Mouse (Mus musculus): ENCODE measurements around the gene Tcap. TPM values are rescaled to one million over a fixed set of nuclear protein-coding genes. Genes with fewer than 3 reads are reported as not detected.

Tcap gene
- polyA plus RNA-seq, 1 experiment: not detected

DNA sequence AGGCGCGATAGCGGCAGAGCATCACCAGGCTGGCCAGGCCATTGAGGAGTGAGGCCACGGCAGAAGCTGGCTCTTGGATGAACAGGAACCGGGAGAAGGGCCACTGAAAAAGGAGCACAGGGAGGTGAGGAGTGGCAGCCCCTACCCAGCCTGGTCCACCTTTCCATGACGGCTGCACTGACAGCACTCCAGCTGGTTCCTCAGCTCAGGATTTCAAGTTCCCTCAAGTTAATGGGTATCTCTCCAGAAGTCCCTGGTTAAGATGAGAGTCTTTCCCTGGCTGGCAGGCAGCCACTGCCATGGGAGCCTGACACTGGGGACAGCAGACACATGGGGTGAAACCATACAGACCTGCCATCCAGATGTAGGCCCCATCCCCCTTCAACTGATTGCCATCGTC lies 14.3 kb downstream of the Tcap start:
- no peaks in the 10 kb centered on the region for H3K36me3 ChIP-seq (ENCODE audit: control insufficient read depth, insufficient read depth, low read length, poor library complexity, severe bottlenecking)
- no peaks in the 10 kb centered on the region for H3K4me1 ChIP-seq (ENCODE audit: control insufficient read depth, insufficient read depth, low read length)
- H3K9me3 ChIP-seq (replicated peaks; ENCODE audit: control insufficient read depth, insufficient read depth, low read length, poor library complexity, severe bottlenecking): no peaks in the 10 kb centered on the region
- TF ChIP-seq POLR2A (IDR thresholded peaks at IDR 0.05; ENCODE audit: insufficient read depth, low read length): no peak
- TF ChIP-seq EP300 (IDR thresholded peaks at IDR 0.05; ENCODE audit: insufficient read depth, low read depth, low read length): no peak
- no peak for TF ChIP-seq CTCF (IDR thresholded peaks at IDR 0.05; ENCODE audit: low read depth, low read length)
- no peak overlapping the region for H3K9ac ChIP-seq (ENCODE audit: low read depth, poor library complexity, severe bottlenecking)
- H3K27me3 ChIP-seq (ENCODE audit: control insufficient read depth, insufficient read depth, low read length, poor library complexity, severe bottlenecking): no peaks in the 10 kb centered on the region
- no peak overlapping the region for H3K4me3 ChIP-seq (ENCODE audit: low read depth, low read length)
- no peak overlapping the region for H3K27ac ChIP-seq (ENCODE audit: insufficient read depth, low read length)

DNA sequence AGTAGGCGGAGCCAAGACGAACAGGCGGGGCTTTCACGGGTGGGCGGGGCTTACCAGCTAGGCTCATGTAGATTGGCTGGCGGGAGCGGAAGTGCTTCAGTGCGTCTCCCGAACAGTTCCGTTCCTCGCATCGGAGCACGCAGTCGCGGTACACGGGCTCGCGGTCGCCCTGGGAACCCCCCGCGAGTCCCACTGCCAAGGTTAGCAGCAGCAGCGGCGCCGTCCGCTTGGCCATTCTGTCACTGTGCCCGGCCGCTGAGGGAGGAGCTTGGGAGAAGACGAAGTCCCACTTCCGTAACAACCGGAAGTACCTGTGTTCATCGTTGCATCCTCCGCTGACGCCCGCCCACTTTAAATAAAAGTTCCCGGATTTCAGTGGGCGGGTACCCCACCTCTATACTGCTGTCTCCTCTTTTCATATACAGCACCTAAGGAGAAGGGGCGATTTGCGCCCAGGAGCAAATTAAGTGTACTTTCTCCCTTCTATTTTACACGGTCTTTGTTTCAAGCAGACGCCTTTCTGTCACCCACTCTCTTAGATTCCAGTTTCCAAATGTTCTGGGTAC lies 16.6 kb downstream of the Tcap start, which contains the start of gene Pgap3:
Gene Pgap3 (minus strand): TSS at position 330 of the 566 bp plus-strand sequence.
- Histone ChIP-seq H3K4me3 (ENCODE audit: low read depth, low read length) (peak within 1 kb of the TSS; percentile 68), H3K4me1 (ENCODE audit: control insufficient read depth, insufficient read depth, low read length) (no peaks in the 10 kb centered on the region), H3K36me3 (ENCODE audit: control insufficient read depth, insufficient read depth, low read length, poor library complexity, severe bottlenecking) (no peaks in the 10 kb centered on the region), H3K9me3 (replicated peaks; ENCODE audit: control insufficient read depth, insufficient read depth, low read length, poor library complexity, severe bottlenecking) (no peaks in the 10 kb centered on the region), H3K27me3 (ENCODE audit: control insufficient read depth, insufficient read depth, low read length, poor library complexity, severe bottlenecking) (no peaks in the 10 kb centered on the region), H3K27ac (ENCODE audit: insufficient read depth, low read length) (peak within 1 kb of the TSS; percentile 59), H3K9ac (ENCODE audit: low read depth, poor library complexity, severe bottlenecking) (peak within 1 kb of the TSS; percentile 64)
- TF ChIP-seq POLR2A (IDR thresholded peaks at IDR 0.05; ENCODE audit: insufficient read depth, low read length): no peak
- TF ChIP-seq CTCF (IDR thresholded peaks at IDR 0.05; ENCODE audit: low read depth, low read length): no peak
- no peak for TF ChIP-seq EP300 (IDR thresholded peaks at IDR 0.05; ENCODE audit: insufficient read depth, low read depth, low read length)

DNA sequence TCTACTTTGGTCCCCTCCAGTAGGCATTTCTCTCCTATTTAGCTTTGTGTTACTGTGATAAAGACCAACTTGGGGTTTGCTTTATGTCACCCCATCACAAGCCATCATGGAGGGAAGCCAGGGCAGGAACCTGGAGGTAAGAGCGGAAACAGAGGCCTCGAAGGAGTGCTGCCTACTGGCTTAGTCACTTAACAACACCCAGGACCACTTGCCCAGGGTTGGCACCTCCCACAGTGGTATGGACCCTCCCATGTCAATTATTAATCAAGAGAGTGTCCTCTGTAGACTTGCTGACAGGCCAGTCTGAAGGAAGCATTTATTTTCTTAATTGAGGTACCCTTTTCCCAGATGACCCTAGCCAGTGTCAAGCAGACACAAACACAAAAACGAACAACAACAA lies 17.2 kb downstream of the Tcap start:
- TF ChIP-seq EP300 (IDR thresholded peaks at IDR 0.05; ENCODE audit: insufficient read depth, low read depth, low read length): no peak
- TF ChIP-seq CTCF (IDR thresholded peaks at IDR 0.05; ENCODE audit: low read depth, low read length): no peak
- TF ChIP-seq POLR2A (IDR thresholded peaks at IDR 0.05; ENCODE audit: insufficient read depth, low read length): no peak
- H3K9me3 ChIP-seq (replicated peaks; ENCODE audit: control insufficient read depth, insufficient read depth, low read length, poor library complexity, severe bottlenecking): no peaks in the 10 kb centered on the region
- no peaks in the 10 kb centered on the region for H3K27me3 ChIP-seq (ENCODE audit: control insufficient read depth, insufficient read depth, low read length, poor library complexity, severe bottlenecking)
- no peaks in the 10 kb centered on the region for H3K36me3 ChIP-seq (ENCODE audit: control insufficient read depth, insufficient read depth, low read length, poor library complexity, severe bottlenecking)
- no peak overlapping the region; the same call in 1 of the 2 replicates for H3K4me3 ChIP-seq (ENCODE audit: low read depth, low read length)
- peak overlapping the region; percentile 64 for H3K9ac ChIP-seq (ENCODE audit: low read depth, poor library complexity, severe bottlenecking)
- H3K4me1 ChIP-seq (ENCODE audit: control insufficient read depth, insufficient read depth, low read length): no peaks in the 10 kb centered on the region
- H3K27ac ChIP-seq (ENCODE audit: insufficient read depth, low read length): no peak overlapping the region

DNA sequence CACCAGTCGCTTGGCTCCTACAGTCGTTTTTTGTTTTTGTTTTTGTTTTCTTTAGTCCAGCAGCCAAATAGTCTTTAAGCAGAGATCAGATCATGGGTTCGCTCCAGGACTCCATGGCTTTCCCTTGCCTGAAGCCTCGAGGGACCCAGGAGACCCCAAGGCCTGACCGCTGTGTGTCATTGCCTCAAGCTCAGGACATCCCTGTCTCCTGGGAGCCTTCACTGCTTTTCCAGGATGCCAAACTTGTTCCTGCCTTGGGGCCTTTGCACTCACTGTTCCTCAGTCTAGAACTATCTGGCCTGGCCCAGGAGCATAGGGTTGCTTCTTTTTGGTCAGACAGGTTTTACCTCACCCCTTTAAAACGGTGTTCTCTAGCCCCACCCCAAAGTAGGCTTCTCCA lies 23.0 kb downstream of the Tcap start:
- no peak for TF ChIP-seq EP300 (IDR thresholded peaks at IDR 0.05; ENCODE audit: insufficient read depth, low read depth, low read length)
- no peak for TF ChIP-seq CTCF (IDR thresholded peaks at IDR 0.05; ENCODE audit: low read depth, low read length)
- no peak for TF ChIP-seq POLR2A (IDR thresholded peaks at IDR 0.05; ENCODE audit: insufficient read depth, low read length)
- no peak overlapping the region for H3K27ac ChIP-seq (ENCODE audit: insufficient read depth, low read length)
- no peaks in the 10 kb centered on the region for H3K9me3 ChIP-seq (replicated peaks; ENCODE audit: control insufficient read depth, insufficient read depth, low read length, poor library complexity, severe bottlenecking)
- peaks cover 5% of the 10 kb centered on the region for H3K4me1 ChIP-seq (ENCODE audit: control insufficient read depth, insufficient read depth, low read length)
- H3K4me3 ChIP-seq (ENCODE audit: low read depth, low read length): no peak overlapping the region
- no peaks in the 10 kb centered on the region for H3K27me3 ChIP-seq (ENCODE audit: control insufficient read depth, insufficient read depth, low read length, poor library complexity, severe bottlenecking)
- H3K9ac ChIP-seq (ENCODE audit: low read depth, poor library complexity, severe bottlenecking): no peak overlapping the region
- no peaks in the 10 kb centered on the region for H3K36me3 ChIP-seq (ENCODE audit: control insufficient read depth, insufficient read depth, low read length, poor library complexity, severe bottlenecking)

DNA sequence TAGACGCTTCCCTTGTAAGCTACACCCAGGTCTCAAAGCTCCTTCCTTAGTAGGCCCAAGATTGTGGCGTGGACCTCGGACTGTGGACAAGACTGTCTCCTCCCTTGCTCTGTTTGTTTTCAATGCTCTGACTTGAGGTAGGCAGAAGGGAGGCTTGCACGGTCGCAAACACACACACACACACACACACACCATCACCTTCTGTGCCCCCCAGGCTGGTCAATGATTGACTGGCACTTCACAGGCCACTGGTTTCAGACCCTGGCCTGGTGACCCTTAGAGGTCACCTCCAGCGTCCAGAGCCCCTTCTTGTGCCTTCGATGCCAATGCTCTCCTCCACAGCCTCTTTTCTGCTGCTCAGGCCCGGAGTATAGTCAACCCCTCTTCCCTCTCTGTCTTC lies 25.3 kb downstream of the Tcap start:
- H3K9ac ChIP-seq (ENCODE audit: low read depth, poor library complexity, severe bottlenecking): peak overlapping the region; percentile 37
- TF ChIP-seq EP300 (IDR thresholded peaks at IDR 0.05; ENCODE audit: insufficient read depth, low read depth, low read length): no peak
- no peak for TF ChIP-seq POLR2A (IDR thresholded peaks at IDR 0.05; ENCODE audit: insufficient read depth, low read length)
- TF ChIP-seq CTCF (IDR thresholded peaks at IDR 0.05; ENCODE audit: low read depth, low read length): no peak
- no peaks in the 10 kb centered on the region for H3K9me3 ChIP-seq (replicated peaks; ENCODE audit: control insufficient read depth, insufficient read depth, low read length, poor library complexity, severe bottlenecking)
- H3K4me3 ChIP-seq (ENCODE audit: low read depth, low read length): no peak overlapping the region
- H3K36me3 ChIP-seq (ENCODE audit: control insufficient read depth, insufficient read depth, low read length, poor library complexity, severe bottlenecking): no peaks in the 10 kb centered on the region
- H3K4me1 ChIP-seq (ENCODE audit: control insufficient read depth, insufficient read depth, low read length): peaks cover 8% of the 10 kb centered on the region
- H3K27ac ChIP-seq (ENCODE audit: insufficient read depth, low read length): no peak overlapping the region
- H3K27me3 ChIP-seq (ENCODE audit: control insufficient read depth, insufficient read depth, low read length, poor library complexity, severe bottlenecking): no peaks in the 10 kb centered on the region

DNA sequence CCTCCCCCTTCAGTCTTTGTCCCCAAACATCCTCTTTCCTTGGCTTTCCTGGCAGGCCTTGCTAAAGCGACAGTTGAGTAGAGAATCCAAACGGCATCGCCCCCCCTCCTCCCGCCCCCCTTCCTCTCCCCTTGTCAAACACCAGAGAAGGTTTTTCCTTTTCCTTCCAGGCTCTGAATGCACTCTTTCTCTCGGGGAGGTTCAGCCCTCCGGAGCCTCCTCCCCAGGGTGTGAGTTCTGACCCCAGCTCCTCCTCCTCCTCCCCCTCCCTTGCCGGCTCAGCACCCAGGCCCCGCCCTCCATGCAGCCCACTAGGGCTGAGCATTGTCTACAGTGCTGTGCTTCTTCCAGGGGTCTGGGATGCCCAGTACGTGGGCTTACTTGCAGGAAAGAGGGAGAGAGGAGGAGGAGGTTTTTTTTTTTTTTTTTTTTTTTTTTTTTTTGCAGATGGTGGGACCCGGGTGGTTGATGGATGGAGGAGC lies 25.8 kb downstream of the Tcap start:
- peaks cover 8% of the 10 kb centered on the region for H3K4me1 ChIP-seq (ENCODE audit: control insufficient read depth, insufficient read depth, low read length)
- no peaks in the 10 kb centered on the region for H3K36me3 ChIP-seq (ENCODE audit: control insufficient read depth, insufficient read depth, low read length, poor library complexity, severe bottlenecking)
- no peak overlapping the region for H3K27ac ChIP-seq (ENCODE audit: insufficient read depth, low read length)
- 0 out of 2 replicates have a peak, but pooled peaks have one; percentile 6 for TF ChIP-seq EP300 (IDR thresholded peaks at IDR 0.05; ENCODE audit: insufficient read depth, low read depth, low read length)
- no peak for TF ChIP-seq CTCF (IDR thresholded peaks at IDR 0.05; ENCODE audit: low read depth, low read length)
- no peak for TF ChIP-seq POLR2A (IDR thresholded peaks at IDR 0.05; ENCODE audit: insufficient read depth, low read length)
- no peaks in the 10 kb centered on the region for H3K9me3 ChIP-seq (replicated peaks; ENCODE audit: control insufficient read depth, insufficient read depth, low read length, poor library complexity, severe bottlenecking)
- no peak overlapping the region for H3K4me3 ChIP-seq (ENCODE audit: low read depth, low read length)
- no peaks in the 10 kb centered on the region for H3K27me3 ChIP-seq (ENCODE audit: control insufficient read depth, insufficient read depth, low read length, poor library complexity, severe bottlenecking)
- peak overlapping the region; percentile 37 for H3K9ac ChIP-seq (ENCODE audit: low read depth, poor library complexity, severe bottlenecking)

All from ES-Bruce4 (cell line).